ENCODE assay signal across 7 mouse cellular contexts in the genomic region with DNA sequence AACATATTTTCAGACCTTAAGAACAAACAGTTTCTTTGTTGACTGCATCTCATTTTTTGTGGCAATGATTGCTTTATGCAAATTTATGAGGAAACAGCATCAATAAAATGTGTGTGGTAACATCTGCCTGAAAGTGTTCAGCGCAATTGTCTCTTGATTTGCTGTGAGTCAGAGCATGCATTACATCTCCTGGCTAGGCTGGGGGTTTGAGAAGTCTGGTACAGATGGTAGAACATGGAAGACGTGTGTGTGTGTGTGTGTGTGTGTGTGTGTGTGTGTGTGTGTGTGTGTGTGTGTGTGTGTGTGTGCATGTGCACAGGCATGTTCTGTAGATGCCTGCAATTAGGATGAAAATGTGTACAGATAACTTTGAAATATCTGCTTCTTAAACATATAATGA.
DNase-seq lines count a peak whose midpoint lies in the region; ATAC-seq and TF ChIP-seq lines count a peak whose summit lies in the region.
"Not testable (repeated sequence)": the region's sequence is repeated elsewhere in the genome, so short reads cannot be mapped to it uniquely, and the experiment has no call there.

No protein-coding gene starts in this region.

- peak; percentile 12 for DNase-seq in brain, adult 2 months (ENCODE audit: low read depth, low spot score)
- DNase-seq in brain, embryonic 14.5 days (ENCODE audit: low read depth) = peak; percentile 18
- not testable (repeated sequence) for DNase-seq in forebrain, postnatal 0 days

- H3K9me3 ChIP-seq in forebrain, embryonic 13.5 days (replicated peaks); forebrain, embryonic 15.5 days; forebrain, embryonic 16.5 days (ENCODE audit: control insufficient read depth, low read length); forebrain, postnatal 0 days (ENCODE audit: low read length); neural tube, embryonic 14.5 days (ENCODE audit: control insufficient read depth, low read length): not testable (repeated sequence)

- not testable (repeated sequence) for H3K27me3 ChIP-seq in forebrain, embryonic 13.5 days; forebrain, embryonic 15.5 days; forebrain, embryonic 16.5 days (replicated peaks; ENCODE audit: control insufficient read depth, insufficient read depth, low read length); forebrain, postnatal 0 days (ENCODE audit: insufficient read depth, low read length); neural tube, embryonic 14.5 days (ENCODE audit: control insufficient read depth, insufficient read depth, low read length)

- H3K27ac ChIP-seq in forebrain, embryonic 13.5 days; forebrain, embryonic 15.5 days (replicated peaks); forebrain, embryonic 16.5 days (ENCODE audit: low read length); forebrain, postnatal 0 days (ENCODE audit: low read depth, low read length); neural tube, embryonic 14.5 days (ENCODE audit: low read depth, low read length): not testable (repeated sequence)

- TF ChIP-seq CTCF in brain, embryonic 14.5 days (IDR thresholded peaks at IDR 0.05; ENCODE audit: borderline replicate concordance, extremely low read depth, insufficient read depth, insufficient read length); forebrain, postnatal 0 days (IDR thresholded peaks at IDR 0.05; ENCODE audit: low read depth): not testable (repeated sequence)

- not testable (repeated sequence) for H3K9ac ChIP-seq in forebrain, embryonic 13.5 days; forebrain, embryonic 15.5 days (replicated peaks); forebrain, embryonic 16.5 days (replicated peaks; ENCODE audit: low read depth, low read length); forebrain, postnatal 0 days; neural tube, embryonic 14.5 days (replicated peaks; ENCODE audit: low read depth, low read length)

- not testable (repeated sequence) for H3K36me3 ChIP-seq in forebrain, embryonic 13.5 days (ENCODE audit: poor library complexity, severe bottlenecking); forebrain, embryonic 15.5 days; forebrain, embryonic 16.5 days (ENCODE audit: control insufficient read depth, insufficient read depth); forebrain, postnatal 0 days (ENCODE audit: insufficient read depth); neural tube, embryonic 14.5 days (ENCODE audit: control insufficient read depth, insufficient read depth, low read length)

- 72% methylated on average over 2 of the region's 2 CpGs for WGBS in forebrain, embryonic 13.5 days
- 77% methylated on average over 2 of the region's 2 CpGs for WGBS in forebrain, embryonic 15.5 days
- 59% methylated on average over 2 of the region's 2 CpGs for whole genome bisulfite sequencing in forebrain, embryonic 16.5 days
- 51% methylated on average over 2 of the region's 2 CpGs for WGBS in forebrain, postnatal 0 days
- WGBS in neural tube, embryonic 14.5 days = 65% methylated on average over 2 of the region's 2 CpGs

- H3K4me2 ChIP-seq in forebrain, embryonic 13.5 days; forebrain, embryonic 15.5 days (replicated peaks); forebrain, embryonic 16.5 days (ENCODE audit: low read length); forebrain, postnatal 0 days (ENCODE audit: low read depth); neural tube, embryonic 14.5 days (ENCODE audit: low read depth, low read length): not testable (repeated sequence)

- ATAC-seq in forebrain, embryonic 13.5 days = 0 out of 2 replicates have a peak, but pooled peaks have one; percentile 43
- 0 out of 2 replicates have a peak, but pooled peaks have one; percentile 43 for ATAC-seq in forebrain, embryonic 15.5 days (replicated peaks)
- ATAC-seq in forebrain, embryonic 16.5 days = peak; percentile 47; the same call in 1 of the 2 replicates
- peak; percentile 69; the same call in 1 of the 2 replicates for ATAC-seq in forebrain, postnatal 0 days
- peak; percentile 56; the same call in 1 of the 2 replicates for ATAC-seq in neural tube, embryonic 14.5 days (ENCODE audit: low read depth)

- H3K4me3 ChIP-seq in forebrain, embryonic 13.5 days; forebrain, embryonic 15.5 days; forebrain, embryonic 16.5 days (replicated peaks; ENCODE audit: low read length); forebrain, postnatal 0 days (ENCODE audit: low read depth, low read length); neural tube, embryonic 14.5 days (ENCODE audit: low read depth, low read length): not testable (repeated sequence)

- TF ChIP-seq POLR2A in brain, embryonic 14.5 days (IDR thresholded peaks at IDR 0.05; ENCODE audit: borderline replicate concordance, extremely low read depth, insufficient read depth, insufficient read length, poor library complexity, severe bottlenecking) = not testable (repeated sequence)

- H3K4me1 ChIP-seq in forebrain, embryonic 13.5 days; forebrain, embryonic 15.5 days; forebrain, embryonic 16.5 days (replicated peaks; ENCODE audit: control insufficient read depth, insufficient read depth, low read length); forebrain, postnatal 0 days (ENCODE audit: insufficient read depth); neural tube, embryonic 14.5 days (ENCODE audit: control insufficient read depth, insufficient read depth, low read length): not testable (repeated sequence)
